Mouse (Mus musculus) megakaryocyte, embryonic 14.5 days (primary cell): ENCODE measurements around the gene Olfr1250. TPM values are rescaled to one million over a fixed set of nuclear protein-coding genes. Genes with fewer than 3 reads are reported as not detected.
"Not testable (repeated sequence)": the region's sequence is repeated elsewhere in the genome, so short reads cannot be mapped to it uniquely, and the experiment has no call there.

Experiments used
- H3K27me3 ChIP-seq: replicated peaks from 2 replicates; pipeline ENCODE3; 2012; ENCODE audit warnings: inconsistent platforms
- H3K36me3 ChIP-seq: replicated peaks from 2 replicates; pipeline ENCODE3; 2012; ENCODE audit warnings: low read length, inconsistent platforms, mixed read lengths
- H3K4me1 ChIP-seq: 2 replicates; pipeline ENCODE4 v1.6.1; 2012; ENCODE audit warnings: inconsistent platforms
- H3K4me3 ChIP-seq: replicated peaks from 2 replicates; pipeline ENCODE3; 2012; ENCODE audit warnings: moderate library complexity, mild to moderate bottlenecking, inconsistent platforms
- H3K9me3 ChIP-seq: 2 replicates; pipeline ENCODE4 v1.6.1; 2012; ENCODE audit warnings: inconsistent platforms
- FLI1 ChIP-seq: IDR thresholded peaks from 2 replicates; pipeline ENCODE4 v1.6.1; 2012; ENCODE audit warnings: low read length, inconsistent platforms, mixed read lengths
- GATA1 ChIP-seq: IDR thresholded peaks from 3 replicates; pipeline ENCODE4 v1.6.1; 2012; ENCODE audit warnings: mixed read lengths, low read length, inconsistent platforms, borderline replicate concordance
- polyA plus RNA-seq: library from polyadenylated mRNA; stranded (reverse); fragments of >175 nt; gene quantifications from 2 replicates; pipeline ENCODE4 v1.2.3, GENCODE M21; 2012; ENCODE audit warnings: low replicate concordance; ENCODE audit not compliant: insufficient read depth

The Olfr1250 gene
- not detected in 2 replicates for polyA plus RNA-seq

GRCm38 (mm10) chr2:89661367-89661766 lies at the start of gene Olfr1250:
Gene Olfr1250 (minus strand): TSS chr2:89661467.
- TF ChIP-seq GATA1 (no peak), FLI1 (no peak)
- H3K36me3 ChIP-seq, result no peaks in the 10 kb centered on the region
- no peaks in the 10 kb centered on the region for H3K9me3 ChIP-seq
- no peaks in the 10 kb centered on the region for H3K4me1 ChIP-seq
- H3K4me3 ChIP-seq, result no peak within 1 kb of the TSS
- no peaks in the 10 kb centered on the region for H3K27me3 ChIP-seq

- Histone ChIP-seq H3K9me3 (0 out of 2 replicates have a peak, but pooled peaks cover 6% of the 10 kb centered on the region), H3K27me3 (no peaks in the 10 kb centered on the region), H3K4me1 (no peaks in the 10 kb centered on the region), H3K36me3 (no peaks in the 10 kb centered on the region), H3K4me3 (no peak overlapping the region)
- TF ChIP-seq FLI1, result no peak
- TF ChIP-seq GATA1, result no peak
Observed at GRCm38 (mm10) chr2:89691980-89692379, 30.7 kb upstream of the Olfr1250 start.

GRCm38 (mm10) chr2:89671836-89672235 lies 10.6 kb upstream of the Olfr1250 start, which contains the start of gene Olfr1251:
Gene Olfr1251 (minus strand): TSS chr2:89671936.
- H3K4me3 ChIP-seq, result no peak within 1 kb of the TSS
- no peak for TF ChIP-seq GATA1
- TF ChIP-seq FLI1, result no peak
- no peaks in the 10 kb centered on the region for H3K27me3 ChIP-seq
- H3K9me3 ChIP-seq, result no peaks in the 10 kb centered on the region
- H3K36me3 ChIP-seq, result no peaks in the 10 kb centered on the region
- no peaks in the 10 kb centered on the region for H3K4me1 ChIP-seq

- no peaks in the 10 kb centered on the region for H3K36me3 ChIP-seq
- H3K4me3 ChIP-seq, result no peak within 1 kb of the TSS
- H3K9me3 ChIP-seq, result no peaks in the 10 kb centered on the region
- H3K4me1 ChIP-seq, result no peaks in the 10 kb centered on the region
- TF ChIP-seq GATA1 (no peak), FLI1 (no peak)
- no peaks in the 10 kb centered on the region for H3K27me3 ChIP-seq
Observed at GRCm38 (mm10) chr2:89634883-89635282, 26.4 kb downstream of the Olfr1250 start, which contains the start of gene Olfr1249. Gene Olfr1249 (minus strand): TSS chr2:89634983.

- H3K4me3 ChIP-seq, H3K4me1 ChIP-seq, H3K27me3 ChIP-seq, H3K9me3 ChIP-seq, H3K36me3 ChIP-seq: not testable (repeated sequence)
Observed at GRCm38 (mm10) chr2:89618145-89618544, 43.1 kb downstream of the Olfr1250 start, which contains the start of gene Olfr1248. Gene Olfr1248 (minus strand): TSS chr2:89618245.

GRCm38 (mm10) chr2:89614030-89614429 lies 47.2 kb downstream of the Olfr1250 start, which contains the start of gene Olfr1247:
Gene Olfr1247 (minus strand): TSS chr2:89614130.
- Histone ChIP-seq H3K9me3 (peaks cover 3% of the 10 kb centered on the region; the same call in 1 of the 2 replicates), H3K4me1 (no peaks in the 10 kb centered on the region), H3K36me3 (no peaks in the 10 kb centered on the region), H3K27me3 (no peaks in the 10 kb centered on the region), H3K4me3 (no peak within 1 kb of the TSS)
- TF ChIP-seq GATA1, result no peak
- TF ChIP-seq FLI1, result no peak

Other genes starting within 250 kb of the Olfr1250 start
- gene Olfr1239, start 241.1 kb downstream of the Olfr1250 start, polyA plus RNA-seq, result not detected in 2 replicates
- gene Olfr1240, start 218.5 kb downstream of the Olfr1250 start, polyA plus RNA-seq, result 0.07 TPM in 1 of 2 replicates, not detected in the other
- gene Olfr1241, start 174.3 kb downstream of the Olfr1250 start, polyA plus RNA-seq, result not detected in 2 replicates
- not detected in 2 replicates for gene Olfr1242, start 163.1 kb downstream of the Olfr1250 start, polyA plus RNA-seq
- 2.7 TPM in 1 of 2 replicates, not detected in the other for gene Olfr1243, start 130.0 kb downstream of the Olfr1250 start, polyA plus RNA-seq
- not detected in 2 replicates for gene Olfr1245, start 83.0 kb downstream of the Olfr1250 start, polyA plus RNA-seq
- gene Olfr1246, start 68.3 kb downstream of the Olfr1250 start, polyA plus RNA-seq, result not detected in 2 replicates
- gene Olfr1247, start 47.3 kb downstream of the Olfr1250 start, polyA plus RNA-seq, result 0.01 TPM in 1 of 2 replicates, not detected in the other
- not detected in 2 replicates for gene Olfr1248, start 43.2 kb downstream of the Olfr1250 start, polyA plus RNA-seq
- not detected in 2 replicates for gene Olfr1249, start 26.5 kb downstream of the Olfr1250 start, polyA plus RNA-seq
- not detected in 2 replicates for gene Olfr1251, start 10.5 kb upstream of the Olfr1250 start, polyA plus RNA-seq
- gene Olfr1252, start 63.5 kb upstream of the Olfr1250 start, polyA plus RNA-seq, result not detected in 2 replicates
- gene Olfr1253, start 95.6 kb upstream of the Olfr1250 start, polyA plus RNA-seq, result not detected in 2 replicates
- not detected in 2 replicates for gene Olfr1254, start 132.2 kb upstream of the Olfr1250 start, polyA plus RNA-seq
- gene Olfr1255, start 150.6 kb upstream of the Olfr1250 start, polyA plus RNA-seq, result not detected in 2 replicates
- gene Olfr1256, start 180.1 kb upstream of the Olfr1250 start, polyA plus RNA-seq, result not detected in 2 replicates
- gene Olfr48, start 186.7 kb upstream of the Olfr1250 start, polyA plus RNA-seq, result not detected in 2 replicates
- gene Olfr1257, start 217.0 kb upstream of the Olfr1250 start, polyA plus RNA-seq, result not detected in 2 replicates